Mouse (Mus musculus) neural tube, embryonic 11.5 days (tissue): Measurements from ENCODE around the gene Tubgcp6. TPM values are rescaled to one million over a fixed set of nuclear protein-coding genes. Genes with fewer than 3 reads are reported as not detected.

Experiments used
- microRNA-seq: library from miRNA; unstranded; fragments of <30 nt; microRNA quantifications from one replicate; pipeline ENCODE4, GENCODE M21; 2016
- polyA plus RNA-seq: library from polyadenylated mRNA; unstranded; fragments of >200 nt; fragmentation: Nextera tagmentation; extraction: Ambion mirVana; gene quantifications from 2 replicates; pipeline ENCODE4 v1.2.1, GENCODE M21; 2014

Gene Tubgcp6
- polyA plus RNA-seq, 1 experiment from 2014 or later = 21.1 TPM

Small RNA genes lying within 50 kb of the gene (microRNA-seq; reads per million reads assigned to microRNA genes)
- gene Mir7118 = not detected

Other genes starting within 250 kb of the Tubgcp6 start
- gene Ttll8, start 168.7 kb downstream of the Tubgcp6 start, polyA plus RNA-seq = not detected in 2 replicates
- gene Mlc1, start 144.1 kb downstream of the Tubgcp6 start, polyA plus RNA-seq = 0.85 and 1.4 TPM in 2 replicates
- gene Mov10l1, start 140.2 kb downstream of the Tubgcp6 start, polyA plus RNA-seq = not detected in 2 replicates
- gene Panx2, start 63.4 kb downstream of the Tubgcp6 start, polyA plus RNA-seq = 0.45 and 0.88 TPM in 2 replicates
- gene Trabd, start 48.0 kb downstream of the Tubgcp6 start, polyA plus RNA-seq = 48.7 and 53.3 TPM in 2 replicates
- 23.0 TPM in 2 replicates for gene Selenoo, start 34.0 kb downstream of the Tubgcp6 start, polyA plus RNA-seq
- 13.0 and 13.7 TPM in 2 replicates for gene Hdac10, start 5.6 kb upstream of the Tubgcp6 start, polyA plus RNA-seq
- gene Mapk12, start 17.6 kb upstream of the Tubgcp6 start, polyA plus RNA-seq = 15.4 and 20.3 TPM in 2 replicates
- gene Mapk11, start 26.5 kb upstream of the Tubgcp6 start, polyA plus RNA-seq = 33.1 and 37.4 TPM in 2 replicates
- 112 and 117 TPM in 2 replicates for gene Plxnb2, start 57.7 kb upstream of the Tubgcp6 start, polyA plus RNA-seq
- 30.5 and 33.6 TPM in 2 replicates for gene Dennd6b, start 73.4 kb upstream of the Tubgcp6 start, polyA plus RNA-seq
- 45.2 and 47.1 TPM in 2 replicates for gene Ppp6r2, start 88.4 kb upstream of the Tubgcp6 start, polyA plus RNA-seq
- 75.7 and 90.7 TPM in 2 replicates for gene Sbf1, start 192.2 kb upstream of the Tubgcp6 start, polyA plus RNA-seq
- 0.17 TPM in 1 of 2 replicates, not detected in the other for gene Adm2, start 199.6 kb upstream of the Tubgcp6 start, polyA plus RNA-seq
- not detected in 2 replicates for gene Miox, start 211.3 kb upstream of the Tubgcp6 start, polyA plus RNA-seq
- gene Lmf2, start 232.5 kb upstream of the Tubgcp6 start, polyA plus RNA-seq = 31.8 and 35.8 TPM in 2 replicates
- 154 and 158 TPM in 2 replicates for gene Ncaph2, start 232.6 kb upstream of the Tubgcp6 start, polyA plus RNA-seq